Mouse (Mus musculus) embryonic fibroblast, embryonic 13.5 days (primary cell): ENCODE data around the gene Wdr61.

Source experiments
- CTCF ChIP-seq: IDR thresholded peaks from 2 replicates; pipeline ENCODE4 v1.5.1; 2011; ENCODE audit warnings: mild to moderate bottlenecking, control low read depth, low read length, moderate library complexity, borderline replicate concordance; ENCODE audit not compliant: insufficient read depth
- POLR2A ChIP-seq: IDR thresholded peaks from 2 replicates; pipeline ENCODE4 v1.6.1; 2011; ENCODE audit warnings: low read depth, mild to moderate bottlenecking, control low read depth, low read length, moderate library complexity

DNA sequence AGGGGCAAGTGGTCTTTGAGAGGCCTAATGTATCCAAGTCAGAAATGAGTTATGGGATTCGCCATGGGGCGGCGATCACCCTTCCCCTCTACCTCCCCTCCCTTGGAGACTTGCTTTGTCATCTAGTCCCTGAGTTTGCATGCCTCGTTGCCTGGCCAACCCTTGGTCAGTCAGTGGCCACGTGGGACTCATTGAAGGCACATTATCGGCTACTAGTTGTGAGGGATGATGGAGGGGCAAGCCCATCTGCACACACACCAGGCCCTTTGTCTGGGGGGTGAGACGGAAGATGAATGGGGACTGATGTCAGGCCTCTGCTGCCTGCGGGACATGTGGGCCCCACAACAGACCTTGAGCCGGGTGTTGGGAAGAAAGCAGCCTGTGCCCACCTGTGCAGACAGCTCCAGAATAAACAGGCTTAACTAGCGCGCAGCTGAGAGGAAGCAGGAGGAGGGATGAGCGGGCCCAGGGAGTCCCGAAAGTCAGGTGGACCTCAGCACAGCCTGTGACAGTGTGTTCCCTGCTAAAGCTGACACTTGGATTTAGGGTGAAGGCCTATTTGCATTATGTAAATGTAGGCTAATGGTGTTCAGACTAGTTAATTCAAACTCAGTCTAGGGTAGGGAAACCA lies 11.5 kb upstream of the Wdr61 start:
- TF ChIP-seq POLR2A (no peak), CTCF (no peak)
